Mouse (Mus musculus): ENCODE data around the gene Gm7951. TPM values are rescaled to one million over a fixed set of nuclear protein-coding genes. Genes with fewer than 3 reads are reported as not detected.
A peak's percentile ranks its signal among the peaks of the same experiment; 100 is the strongest.
"Not testable (repeated sequence)": the region's sequence is repeated elsewhere in the genome, so short reads cannot be mapped to it uniquely, and the experiment has no call there.

Gm7951 gene
- total RNA-seq (2021), result not detected
- long read RNA-seq, experiment 1, result 0 reads
- long read RNA-seq, experiment 2, result 0 reads

GRCm38 (mm10) chr14:42117269-42117668 lies at the start of gene Gm7951:
TSS of gene Gm7951 (minus strand) at chr14:42117369.
- intact Hi-C loops (cut with DNase I); DNase-seq (ENCODE audit: low spot score in 2 of 2): not testable (repeated sequence)

GRCm38 (mm10) chr14:42162522-42162921 lies 45.4 kb upstream of the Gm7951 start, which contains the start of gene Gm17027:
TSS of gene Gm17027 (minus strand) at chr14:42162622.
- intact Hi-C loops (cut with DNase I); DNase-seq (ENCODE audit: low spot score in 2 of 2): not testable (repeated sequence)

- intact Hi-C loops (cut with DNase I), result not testable (repeated sequence)
- peak in 1 of 2 experiments; percentile 1 for DNase-seq (ENCODE audit: low spot score in 2 of 2)
Measured at GRCm38 (mm10) chr14:42134571-42134970, 17.4 kb upstream of the Gm7951 start.

- DNase-seq (ENCODE audit: low spot score in 2 of 2), result peak; percentile 0 to 2
- intact Hi-C loops (cut with DNase I), result not testable (repeated sequence)
Measured at GRCm38 (mm10) chr14:42133806-42134205, 16.6 kb upstream of the Gm7951 start.

Other genes starting within 250 kb of the Gm7951 start
- not detected for gene Gm7980, start 210.1 kb downstream of the Gm7951 start, total RNA-seq (2021)
- not detected for gene 1700049E17Rik1, start 192.4 kb downstream of the Gm7951 start, total RNA-seq (2021)
- not detected for gene 1700024B05Rik, start 173.4 kb downstream of the Gm7951 start, total RNA-seq (2021)
- not detected for gene Gm6401, start 149.4 kb downstream of the Gm7951 start, total RNA-seq (2021)
- gene Gm3543, start 134.0 kb downstream of the Gm7951 start, total RNA-seq (2021), result 1 to 10 TPM; 1.4 to 2.1 TPM
- not detected for gene Gm17027, start 45.3 kb upstream of the Gm7951 start, total RNA-seq (2021)
- 1 to 10 TPM in 1 of 2 experiments, under 1 TPM in 1; 0.82 to 2.2 TPM for gene Gm3573, start 73.4 kb upstream of the Gm7951 start, total RNA-seq (2021)
- gene Gm17026, start 142.7 kb upstream of the Gm7951 start, total RNA-seq (2021), result not detected
- gene Gm9611, start 180.0 kb upstream of the Gm7951 start, total RNA-seq (2021), result not detected
- not detected for gene Gm7995, start 192.8 kb upstream of the Gm7951 start, total RNA-seq (2021)